Mouse (Mus musculus) gastrocnemius, postnatal 14 days (tissue): ENCODE measurements around the gene Eif4e1b. TPM values are rescaled to one million over a fixed set of nuclear protein-coding genes. Genes with fewer than 3 reads are reported as not detected.

ENCODE experiments used
- DNase-seq: peaks from one replicate; pipeline ENCODE4 v3.0.0; 2021; ENCODE audit warnings: mixed read lengths
- intact Hi-C: fragments of 180-260 bp; cut with DNase I; formaldehyde crosslinking; loops from one replicate; pipeline ENCODE4 v1.15.1; 2025; ENCODE audit warnings: low total_unique reads
- total RNA-seq, 2 experiments: library from RNA; stranded (reverse); gene quantifications; 2 replicates each; pipeline ENCODE4 v1.2.3; 2021

Gene Eif4e1b
- total RNA-seq, 2 experiments from 2014 or later: not detected

GRCm38 (mm10) chr13:54794002-54794577 lies 10.3 kb downstream of the Eif4e1b start:
- intact Hi-C loops: loop anchor here (10.0 kb wide), 1 partner anchor 381 kb away; no protein-coding TSS in a partner anchor
- no peak for DNase-seq

- intact Hi-C loops: loop anchor here (5.0 to 10.0 kb wide), 2 partner anchors 277 to 380 kb away; no protein-coding TSS in a partner anchor
- DNase-seq: no peak
Measured at GRCm38 (mm10) chr13:54794843-54795242, 11.0 kb downstream of the Eif4e1b start.

GRCm38 (mm10) chr13:54797356-54797755 lies 13.6 kb downstream of the Eif4e1b start:
- DNase-seq: no peak
- intact Hi-C loops: loop anchor here (5.0 to 10.0 kb wide), 2 partner anchors 275 to 377 kb away; no protein-coding TSS in a partner anchor

GRCm38 (mm10) chr13:54797861-54798643 lies 14.3 kb downstream of the Eif4e1b start:
- intact Hi-C loops: loop anchor here (5.0 to 10.0 kb wide), 2 partner anchors 274 to 377 kb away; no protein-coding TSS in a partner anchor
- no peak for DNase-seq

- intact Hi-C loops: loop anchor here (5.0 to 10.0 kb wide), 2 partner anchors 274 to 376 kb away; no protein-coding TSS in a partner anchor
- no peak for DNase-seq
Measured at GRCm38 (mm10) chr13:54798740-54799139, 14.9 kb downstream of the Eif4e1b start.

- DNase-seq: peak; percentile 65
- intact Hi-C loops: loop anchor here (5.0 to 10.0 kb wide), 3 partner anchors 165 to 375 kb away; no protein-coding TSS in a partner anchor
Measured at GRCm38 (mm10) chr13:54799701-54800100, 15.9 kb downstream of the Eif4e1b start.

- no peak for DNase-seq
- intact Hi-C loops: loop anchor here (10.0 kb wide), 1 partner anchor 165 kb away; no protein-coding TSS in a partner anchor
Measured at GRCm38 (mm10) chr13:54800206-54800605, 16.4 kb downstream of the Eif4e1b start.

GRCm38 (mm10) chr13:54803010-54803409 lies 19.2 kb downstream of the Eif4e1b start:
- DNase-seq: no peak
- intact Hi-C loops: loop anchor here (10.0 kb wide), 1 partner anchor 162 kb away; no protein-coding TSS in a partner anchor

GRCm38 (mm10) chr13:54805134-54805838 lies 21.5 kb downstream of the Eif4e1b start:
- intact Hi-C loops: loop anchor here (10.0 kb wide), 1 partner anchor 160 kb away; no protein-coding TSS in a partner anchor
- DNase-seq: no peak

- intact Hi-C loops: loop anchor here (10.0 kb wide), 1 partner anchor 158 kb away; no protein-coding TSS in a partner anchor
- DNase-seq: no peak
Measured at GRCm38 (mm10) chr13:54806434-54806976, 22.7 kb downstream of the Eif4e1b start.

GRCm38 (mm10) chr13:54808067-54808466 lies 24.3 kb downstream of the Eif4e1b start:
- intact Hi-C loops: loop anchor here (10.0 kb wide), 1 partner anchor 157 kb away; no protein-coding TSS in a partner anchor

GRCm38 (mm10) chr13:54811476-54811875 lies 27.7 kb downstream of the Eif4e1b start:
- intact Hi-C loops: no loop called here
- DNase-seq: no peak

More at GRCm38 (mm10) chr13:54808067-54808466, 24.3 kb downstream of the Eif4e1b start:
- DNase-seq: no peak

GRCm38 (mm10) chr13:54813381-54813780 lies 29.6 kb downstream of the Eif4e1b start:
- DNase-seq: no peak
- intact Hi-C loops: no loop called here

GRCm38 (mm10) chr13:54818399-54819254 lies 34.8 kb downstream of the Eif4e1b start:
- intact Hi-C loops: no loop called here
- DNase-seq: no peak

GRCm38 (mm10) chr13:54821106-54821505 lies 37.3 kb downstream of the Eif4e1b start:
- DNase-seq: no peak

GRCm38 (mm10) chr13:54821931-54822330 lies 38.1 kb downstream of the Eif4e1b start:
- intact Hi-C loops: no loop called here
- DNase-seq: no peak

More at GRCm38 (mm10) chr13:54821106-54821505, 37.3 kb downstream of the Eif4e1b start:
- intact Hi-C loops: no loop called here

GRCm38 (mm10) chr13:54824111-54824931 lies 40.5 kb downstream of the Eif4e1b start:
- DNase-seq: peak; percentile 46

More at GRCm38 (mm10) chr13:54824111-54824931, 40.5 kb downstream of the Eif4e1b start:
- intact Hi-C loops: no loop called here
